Mouse (Mus musculus): ENCODE data around the gene Fry. TPM values are rescaled to one million over a fixed set of nuclear protein-coding genes. Genes with fewer than 3 reads are reported as not detected.

The Fry gene
- polyA plus RNA-seq, 1 experiment from 2014 or later, result 8.5 TPM

GRCm38 (mm10) chr5:150426595-150426994, 308.1 kb downstream of the Fry start:
- DNase-seq (ENCODE audit: low spot score) (no peak), ATAC-seq (replicated peaks; ENCODE audit: low FRiP score, low read depth) (no peak)
- H3K27ac ChIP-seq, result no peak overlapping the region
- 71% methylated on average over 3 of the region's 3 CpGs for WGBS
- peaks cover 4% of the 10 kb centered on the region; the same call in 1 of the 2 replicates for H3K36me3 ChIP-seq (ENCODE audit: insufficient read depth, low read length)
- no peaks in the 10 kb centered on the region for H3K27me3 ChIP-seq (ENCODE audit: insufficient read depth, low read length)
- no peak overlapping the region for H3K4me3 ChIP-seq (replicated peaks; ENCODE audit: low read depth, low read length)
- no peaks in the 10 kb centered on the region for H3K9me3 ChIP-seq (replicated peaks; ENCODE audit: low read length)
- no peak overlapping the region for H3K9ac ChIP-seq (ENCODE audit: low read depth, low read length)
- H3K4me1 ChIP-seq (replicated peaks; ENCODE audit: insufficient read depth, low read length), result no peaks in the 10 kb centered on the region
- no peak overlapping the region for H3K4me2 ChIP-seq (ENCODE audit: low read length)
- peak; percentile 76 for TF ChIP-seq CTCF (IDR thresholded peaks at IDR 0.05; ENCODE audit: low read depth)

- 95% methylated on average over 7 of the region's 7 CpGs for WGBS
These were observed 312.8 kb downstream of the Fry start for GRCm38 (mm10) chr5:150431286-150431685.

GRCm38 (mm10) chr5:150432960-150433359, 314.5 kb downstream of the Fry start:
- Histone ChIP-seq H3K36me3 (ENCODE audit: insufficient read depth, low read length) (peaks cover 13% of the 10 kb centered on the region; the same call in 1 of the 2 replicates), H3K9me3 (replicated peaks; ENCODE audit: low read length) (no peaks in the 10 kb centered on the region), H3K9ac (ENCODE audit: low read depth, low read length) (no peak overlapping the region), H3K27me3 (ENCODE audit: insufficient read depth, low read length) (no peaks in the 10 kb centered on the region), H3K4me1 (replicated peaks; ENCODE audit: insufficient read depth, low read length) (no peaks in the 10 kb centered on the region), H3K4me3 (replicated peaks; ENCODE audit: low read depth, low read length) (no peak overlapping the region), H3K4me2 (ENCODE audit: low read length) (no peak overlapping the region), H3K27ac (no peak overlapping the region)
- DNase-seq (ENCODE audit: low spot score), result no peak
- peak; percentile 36; the same call in 1 of the 2 replicates for TF ChIP-seq CTCF (IDR thresholded peaks at IDR 0.05; ENCODE audit: low read depth)
- 96% methylated on average over 2 of the region's 2 CpGs for WGBS
- no peak for ATAC-seq (replicated peaks; ENCODE audit: low FRiP score, low read depth)

More at GRCm38 (mm10) chr5:150431286-150431685, 312.8 kb downstream of the Fry start:
- Histone ChIP-seq H3K4me1 (replicated peaks; ENCODE audit: insufficient read depth, low read length) (no peaks in the 10 kb centered on the region), H3K4me3 (replicated peaks; ENCODE audit: low read depth, low read length) (no peak overlapping the region), H3K36me3 (ENCODE audit: insufficient read depth, low read length) (peaks cover 13% of the 10 kb centered on the region; the same call in 1 of the 2 replicates), H3K27ac (no peak overlapping the region), H3K4me2 (ENCODE audit: low read length) (no peak overlapping the region), H3K27me3 (ENCODE audit: insufficient read depth, low read length) (no peaks in the 10 kb centered on the region), H3K9ac (ENCODE audit: low read depth, low read length) (no peak overlapping the region), H3K9me3 (replicated peaks; ENCODE audit: low read length) (no peaks in the 10 kb centered on the region)
- peak; percentile 58 for TF ChIP-seq CTCF (IDR thresholded peaks at IDR 0.05; ENCODE audit: low read depth)
- DNase-seq (ENCODE audit: low spot score), result no peak
- ATAC-seq (replicated peaks; ENCODE audit: low FRiP score, low read depth), result no peak

- Histone ChIP-seq H3K9ac (ENCODE audit: low read depth, low read length) (peak overlapping the region; percentile 19; the same call in 1 of the 2 replicates), H3K4me3 (replicated peaks; ENCODE audit: low read depth, low read length) (peak overlapping the region; percentile 14; the same call in 1 of the 2 replicates), H3K27me3 (ENCODE audit: insufficient read depth, low read length) (no peaks in the 10 kb centered on the region), H3K4me2 (ENCODE audit: low read length) (peak overlapping the region; percentile 51), H3K4me1 (replicated peaks; ENCODE audit: insufficient read depth, low read length) (no peaks in the 10 kb centered on the region), H3K27ac (no peak overlapping the region), H3K9me3 (replicated peaks; ENCODE audit: low read length) (no peaks in the 10 kb centered on the region), H3K36me3 (ENCODE audit: insufficient read depth, low read length) (0 out of 2 replicates have a peak, but pooled peaks cover 12% of the 10 kb centered on the region)
- TF ChIP-seq CTCF (IDR thresholded peaks at IDR 0.05; ENCODE audit: low read depth), result no peak
- ATAC-seq (replicated peaks; ENCODE audit: low FRiP score, low read depth), result no peak; the same call in 1 of the 2 replicates
- DNase-seq (ENCODE audit: low spot score), result no peak
- WGBS, result 31% methylated on average over 34 of the region's 34 CpGs
These were observed 318.4 kb downstream of the Fry start for GRCm38 (mm10) chr5:150436629-150437389.

GRCm38 (mm10) chr5:150441690-150442089, 323.2 kb downstream of the Fry start:
- Histone ChIP-seq H3K9ac (ENCODE audit: low read depth, low read length) (no peak overlapping the region), H3K27me3 (ENCODE audit: insufficient read depth, low read length) (no peaks in the 10 kb centered on the region), H3K36me3 (ENCODE audit: insufficient read depth, low read length) (0 out of 2 replicates have a peak, but pooled peaks cover 11% of the 10 kb centered on the region), H3K4me3 (replicated peaks; ENCODE audit: low read depth, low read length) (no peak overlapping the region), H3K9me3 (replicated peaks; ENCODE audit: low read length) (no peaks in the 10 kb centered on the region), H3K4me2 (ENCODE audit: low read length) (no peak overlapping the region), H3K27ac (no peak overlapping the region), H3K4me1 (replicated peaks; ENCODE audit: insufficient read depth, low read length) (no peaks in the 10 kb centered on the region)
- 40% methylated on average over 7 of the region's 7 CpGs for WGBS
- TF ChIP-seq CTCF (IDR thresholded peaks at IDR 0.05; ENCODE audit: low read depth), result peak; percentile 81
- DNase-seq (ENCODE audit: low spot score) (peak; percentile 61), ATAC-seq (replicated peaks; ENCODE audit: low FRiP score, low read depth) (no peak)

GRCm38 (mm10) chr5:150451281-150452003, 333.0 kb downstream of the Fry start:
- WGBS, result 85% methylated on average over 9 of the region's 9 CpGs
- Histone ChIP-seq H3K9me3 (replicated peaks; ENCODE audit: low read length) (no peaks in the 10 kb centered on the region), H3K27me3 (ENCODE audit: insufficient read depth, low read length) (no peaks in the 10 kb centered on the region), H3K27ac (no peak overlapping the region), H3K9ac (ENCODE audit: low read depth, low read length) (no peak overlapping the region), H3K36me3 (ENCODE audit: insufficient read depth, low read length) (0 out of 2 replicates have a peak, but pooled peaks cover 8% of the 10 kb centered on the region), H3K4me3 (replicated peaks; ENCODE audit: low read depth, low read length) (no peak overlapping the region), H3K4me1 (replicated peaks; ENCODE audit: insufficient read depth, low read length) (no peaks in the 10 kb centered on the region), H3K4me2 (ENCODE audit: low read length) (no peak overlapping the region)
- TF ChIP-seq CTCF (IDR thresholded peaks at IDR 0.05; ENCODE audit: low read depth), result no peak
- DNase-seq (ENCODE audit: low spot score), result no peak
- ATAC-seq (replicated peaks; ENCODE audit: low FRiP score, low read depth), result no peak
